Mouse (Mus musculus): ENCODE data around the gene Rrm1. TPM values are rescaled to one million over a fixed set of nuclear protein-coding genes. Genes with fewer than 3 reads are reported as not detected.

Rrm1 gene
- total RNA-seq, 2 experiments from 2014 or later, result 15.3 to 21.8 TPM

GRCm38 (mm10) chr7:102434344-102434743 lies 7.2 kb upstream of the Rrm1 start:
- DNase-seq, result no peak
- intact Hi-C loops (cut with DNase I), result no loop called here
- no peak overlapping the region for H3K4me3 ChIP-seq
- no peak overlapping the region for H3K27ac ChIP-seq
- no peak for TF ChIP-seq CTCF (IDR thresholded peaks at IDR 0.05)

- H3K27ac ChIP-seq, result peak overlapping the region; percentile 87
- peak overlapping the region; percentile 93 for H3K4me3 ChIP-seq
- intact Hi-C loops (cut with DNase I), result no loop called here
- no peak for DNase-seq
- TF ChIP-seq CTCF (IDR thresholded peaks at IDR 0.05), result no peak
These were observed 456 bp upstream of the Rrm1 start for GRCm38 (mm10) chr7:102440822-102441656.

- H3K4me3 ChIP-seq, result peak overlapping the region; percentile 93
- H3K27ac ChIP-seq, result peak overlapping the region; percentile 87
- TF ChIP-seq CTCF (IDR thresholded peaks at IDR 0.05), result no peak
- intact Hi-C loops (cut with DNase I), result no loop called here
- no peak for DNase-seq
These were observed 937 bp downstream of the Rrm1 start for GRCm38 (mm10) chr7:102442432-102442831.

- Histone ChIP-seq H3K4me3 (no peak overlapping the region), H3K27ac (no peak overlapping the region)
- no peak for TF ChIP-seq CTCF (IDR thresholded peaks at IDR 0.05)
- intact Hi-C loops (cut with DNase I), result no loop called here
- no peak for DNase-seq
These were observed 2.8 kb downstream of the Rrm1 start for GRCm38 (mm10) chr7:102444301-102444700.

GRCm38 (mm10) chr7:102446438-102446837 lies 4.9 kb downstream of the Rrm1 start:
- intact Hi-C loops (cut with DNase I), result no loop called here
- no peak for TF ChIP-seq CTCF (IDR thresholded peaks at IDR 0.05)
- DNase-seq, result peak; percentile 49
- Histone ChIP-seq H3K4me3 (no peak overlapping the region), H3K27ac (peak overlapping the region; percentile 73)

- H3K4me3 ChIP-seq, result no peak overlapping the region
- no peak for DNase-seq
- no peak for TF ChIP-seq CTCF (IDR thresholded peaks at IDR 0.05)
- no peak overlapping the region for H3K27ac ChIP-seq
- intact Hi-C loops (cut with DNase I), result no loop called here
These were observed 17.3 kb downstream of the Rrm1 start for GRCm38 (mm10) chr7:102458618-102459380.

GRCm38 (mm10) chr7:102467566-102467965 lies 26.1 kb downstream of the Rrm1 start:
- intact Hi-C loops (cut with DNase I), result no loop called here
- TF ChIP-seq CTCF (IDR thresholded peaks at IDR 0.05), result no peak
- no peak overlapping the region for H3K27ac ChIP-seq
- no peak overlapping the region for H3K4me3 ChIP-seq
- no peak for DNase-seq

GRCm38 (mm10) chr7:102472675-102473074 lies 31.2 kb downstream of the Rrm1 start:
- no peak for TF ChIP-seq CTCF (IDR thresholded peaks at IDR 0.05)
- no peak overlapping the region for H3K27ac ChIP-seq
- intact Hi-C loops (cut with DNase I), result no loop called here
- no peak for DNase-seq
- no peak overlapping the region for H3K4me3 ChIP-seq

- Histone ChIP-seq H3K27ac (no peak overlapping the region), H3K4me3 (no peak overlapping the region)
- intact Hi-C loops (cut with DNase I), result no loop called here
- no peak for TF ChIP-seq CTCF (IDR thresholded peaks at IDR 0.05)
- no peak for DNase-seq
These were observed 35.1 kb downstream of the Rrm1 start for GRCm38 (mm10) chr7:102476601-102477000.

GRCm38 (mm10) chr7:102477377-102477776 lies 35.9 kb downstream of the Rrm1 start:
- Histone ChIP-seq H3K4me3 (no peak overlapping the region), H3K27ac (no peak overlapping the region)
- intact Hi-C loops (cut with DNase I), result no loop called here
- no peak for DNase-seq
- TF ChIP-seq CTCF (IDR thresholded peaks at IDR 0.05), result no peak

GRCm38 (mm10) chr7:102478425-102478824 lies 36.9 kb downstream of the Rrm1 start:
- TF ChIP-seq CTCF (IDR thresholded peaks at IDR 0.05), result no peak
- DNase-seq, result no peak
- H3K27ac ChIP-seq, result no peak overlapping the region
- intact Hi-C loops (cut with DNase I), result no loop called here
- H3K4me3 ChIP-seq, result no peak overlapping the region

- Histone ChIP-seq H3K4me3 (no peak overlapping the region), H3K27ac (no peak overlapping the region)
- no peak for DNase-seq
- TF ChIP-seq CTCF (IDR thresholded peaks at IDR 0.05), result no peak
- intact Hi-C loops (cut with DNase I), result no loop called here
These were observed 37.4 kb downstream of the Rrm1 start for GRCm38 (mm10) chr7:102478926-102479325.

GRCm38 (mm10) chr7:102479368-102480078 lies 38.0 kb downstream of the Rrm1 start:
- no peak for DNase-seq
- TF ChIP-seq CTCF (IDR thresholded peaks at IDR 0.05), result no peak
- intact Hi-C loops (cut with DNase I), result no loop called here
- H3K27ac ChIP-seq, result no peak overlapping the region
- no peak overlapping the region for H3K4me3 ChIP-seq
